8 mouse cellular contexts compared by ENCODE assay signal in the genomic region with DNA sequence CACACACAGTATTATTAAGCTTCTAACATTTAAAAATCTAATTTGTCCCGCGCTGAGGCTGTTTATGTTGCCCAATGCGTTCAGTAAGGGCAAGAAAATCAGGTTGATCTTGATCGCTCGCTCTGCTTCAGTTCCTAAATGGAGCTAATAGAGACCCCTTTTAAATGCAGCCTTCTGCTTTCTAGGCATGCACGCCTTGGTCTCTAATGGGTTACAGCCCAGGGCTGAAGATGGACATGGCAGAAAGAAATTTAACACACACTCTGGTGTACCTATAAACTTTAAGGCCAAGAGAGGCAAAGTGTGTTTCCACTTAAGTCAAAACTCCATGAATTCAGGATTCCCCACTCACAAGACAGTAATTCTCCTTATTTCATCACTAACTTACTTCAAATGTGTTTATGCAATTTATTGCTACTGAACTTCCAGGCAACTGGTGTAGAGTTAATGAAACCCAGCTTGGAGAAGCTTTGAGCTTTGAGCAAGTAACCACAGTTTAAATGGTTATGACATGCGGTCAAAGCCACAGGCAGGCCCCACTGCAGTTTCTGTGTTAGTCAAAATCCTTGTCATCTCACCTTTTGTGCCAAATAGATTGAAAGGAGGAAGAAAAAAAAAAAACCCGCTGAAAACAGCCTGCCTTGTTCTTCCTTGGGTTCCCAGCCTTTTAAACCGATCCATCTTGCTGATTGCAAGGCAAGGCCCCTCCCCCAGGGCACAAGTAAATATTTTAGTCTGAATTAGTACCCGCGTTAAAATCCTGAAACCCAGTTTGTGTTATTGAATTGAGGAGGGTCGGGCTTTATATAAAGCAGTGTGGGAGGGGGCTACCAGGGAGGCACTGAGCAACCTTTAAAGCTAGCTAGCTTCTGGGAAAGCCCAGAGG. TPM values are rescaled to one million over a fixed set of nuclear protein-coding genes. Genes with fewer than 3 reads are reported as not detected.
DNase-seq lines count a peak whose midpoint lies in the region; ATAC-seq and TF ChIP-seq lines count a peak whose summit lies in the region.

No protein-coding gene starts in this region.

- no peak overlapping the region for H3K27ac ChIP-seq in liver, postnatal 0 days (ENCODE audit: low read depth)
- peak overlapping the region; percentile 97; the same call in 1 of the 2 replicates for H3K27ac ChIP-seq in embryonic facial prominence, embryonic 14.5 days (replicated peaks; ENCODE audit: low read depth, low read length)
- H3K27ac ChIP-seq in intestine, embryonic 15.5 days: no peak overlapping the region
- peak overlapping the region; percentile 98 for H3K27ac ChIP-seq in neural tube, embryonic 14.5 days (ENCODE audit: low read depth, low read length)

- H3K4me3 ChIP-seq in liver, postnatal 0 days (ENCODE audit: low read depth, low read length): no peak overlapping the region
- peak overlapping the region; percentile 76 for H3K4me3 ChIP-seq in embryonic facial prominence, embryonic 14.5 days (ENCODE audit: low read depth, low read length)
- H3K4me3 ChIP-seq in intestine, embryonic 15.5 days (replicated peaks): no peak overlapping the region
- peak overlapping the region; percentile 88 for H3K4me3 ChIP-seq in neural tube, embryonic 14.5 days (ENCODE audit: low read depth, low read length)

- DNase-seq in liver, postnatal 0 days: peak; percentile 5
- no peak for DNase-seq in liver
- DNase-seq in embryonic facial prominence, embryonic 14.5 days (ENCODE audit: low spot score): peak; percentile 80
- DNase-seq in ovary, adult 18-20 months (ENCODE audit: low spot score): no peak
- no peak for DNase-seq in spleen, postnatal 10 days (ENCODE audit: low spot score in 2 of 2)
- no peak for DNase-seq in layer of hippocampus, adult 18-20 months (ENCODE audit: low spot score in 2 of 2)

- H3K27me3 ChIP-seq in liver, postnatal 0 days (ENCODE audit: insufficient read depth, low read length): peaks cover 54% of the 10 kb centered on the region
- peaks cover 25% of the 10 kb centered on the region for H3K27me3 ChIP-seq in embryonic facial prominence, embryonic 14.5 days (replicated peaks; ENCODE audit: control insufficient read depth, insufficient read depth, low read length)
- H3K27me3 ChIP-seq in intestine, embryonic 15.5 days (replicated peaks): no peaks in the 10 kb centered on the region
- no peaks in the 10 kb centered on the region for H3K27me3 ChIP-seq in neural tube, embryonic 14.5 days (ENCODE audit: control insufficient read depth, insufficient read depth, low read length)

- no peak for TF ChIP-seq EP300 in liver, postnatal 0 days (IDR thresholded peaks at IDR 0.05; ENCODE audit: low read depth)

- no peaks in the 10 kb centered on the region for H3K9me3 ChIP-seq in liver, postnatal 0 days (ENCODE audit: low read length)
- H3K9me3 ChIP-seq in embryonic facial prominence, embryonic 14.5 days (ENCODE audit: control insufficient read depth, low read length): no peaks in the 10 kb centered on the region
- no peaks in the 10 kb centered on the region for H3K9me3 ChIP-seq in intestine, embryonic 15.5 days
- no peaks in the 10 kb centered on the region for H3K9me3 ChIP-seq in neural tube, embryonic 14.5 days (ENCODE audit: control insufficient read depth, low read length)

- H3K4me1 ChIP-seq in liver, postnatal 0 days (ENCODE audit: insufficient read depth): peaks cover 14% of the 10 kb centered on the region; the same call in 1 of the 2 replicates
- peaks cover 51% of the 10 kb centered on the region for H3K4me1 ChIP-seq in embryonic facial prominence, embryonic 14.5 days (ENCODE audit: control insufficient read depth, insufficient read depth, low read length)
- H3K4me1 ChIP-seq in intestine, embryonic 15.5 days (replicated peaks): peaks cover 27% of the 10 kb centered on the region
- peaks cover 46% of the 10 kb centered on the region for H3K4me1 ChIP-seq in neural tube, embryonic 14.5 days (ENCODE audit: control insufficient read depth, insufficient read depth, low read length)

- H3K36me3 ChIP-seq in liver, postnatal 0 days (replicated peaks; ENCODE audit: insufficient read depth, low read length): no peaks in the 10 kb centered on the region
- no peaks in the 10 kb centered on the region for H3K36me3 ChIP-seq in embryonic facial prominence, embryonic 14.5 days (ENCODE audit: control insufficient read depth, insufficient read depth, low read length)
- H3K36me3 ChIP-seq in intestine, embryonic 15.5 days: no peaks in the 10 kb centered on the region
- no peaks in the 10 kb centered on the region for H3K36me3 ChIP-seq in neural tube, embryonic 14.5 days (ENCODE audit: control insufficient read depth, insufficient read depth, low read length)

- 54% methylated on average over 12 of the region's 12 CpGs for WGBS in liver, postnatal 0 days (ENCODE audit: insufficient replicate concordance)
- WGBS in embryonic facial prominence, embryonic 14.5 days: 17% methylated on average over 12 of the region's 12 CpGs
- WGBS in intestine, embryonic 15.5 days: 46% methylated on average over 12 of the region's 12 CpGs
- WGBS in neural tube, embryonic 14.5 days: 13% methylated on average over 12 of the region's 12 CpGs

- H3K9ac ChIP-seq in liver, postnatal 0 days (replicated peaks): no peak overlapping the region
- H3K9ac ChIP-seq in embryonic facial prominence, embryonic 14.5 days (ENCODE audit: low read depth, low read length): peak overlapping the region; percentile 90; the same call in 1 of the 2 replicates
- no peak overlapping the region for H3K9ac ChIP-seq in intestine, embryonic 15.5 days
- peak overlapping the region; percentile 95; the same call in 1 of the 2 replicates for H3K9ac ChIP-seq in neural tube, embryonic 14.5 days (replicated peaks; ENCODE audit: low read depth, low read length)

- TF ChIP-seq CTCF in liver, postnatal 0 days (IDR thresholded peaks at IDR 0.05; ENCODE audit: low read depth): no peak

- ATAC-seq in liver, postnatal 0 days: no peak
- no peak for ATAC-seq in embryonic facial prominence, embryonic 14.5 days (ENCODE audit: low read depth)
- no peak for ATAC-seq in intestine, embryonic 15.5 days
- no peak for ATAC-seq in neural tube, embryonic 14.5 days (ENCODE audit: low read depth)

- no peak overlapping the region for H3K4me2 ChIP-seq in liver, postnatal 0 days (ENCODE audit: low read depth, low read length)
- H3K4me2 ChIP-seq in embryonic facial prominence, embryonic 14.5 days (ENCODE audit: low read depth, low read length): peak overlapping the region; percentile 93
- peak overlapping the region; percentile 91 for H3K4me2 ChIP-seq in intestine, embryonic 15.5 days (replicated peaks)
- H3K4me2 ChIP-seq in neural tube, embryonic 14.5 days (ENCODE audit: low read depth, low read length): peak overlapping the region; percentile 81

RNA-seq across cellular contexts. Expression of a gene that starts 3.9 kb away (rescaled TPM):
- polyA plus RNA-seq in liver, postnatal 0 days (2015; fragmentation: Nextera tagmentation; extraction: Ambion mirVana): 0.18 and 0.27 TPM in 2 replicates
- polyA plus RNA-seq in embryonic facial prominence, embryonic 14.5 days (2014; fragmentation: Nextera tagmentation; extraction: Ambion mirVana): 9.5 and 10.6 TPM in 2 replicates
- polyA plus RNA-seq in intestine, embryonic 15.5 days (2015; fragmentation: Nextera tagmentation; extraction: Ambion mirVana): 7.9 and 8.2 TPM in 2 replicates
- 33.4 and 39.0 TPM in 2 replicates for polyA plus RNA-seq in neural tube, embryonic 14.5 days (2014; fragmentation: Nextera tagmentation; extraction: Ambion mirVana)
- total RNA-seq in layer of hippocampus, adult 18-20 months (2021): 10 to 100 TPM; 38.3 to 39.2 TPM

Comparison
In these comparisons a context has a peak if more than half of its experiments do, and no peak if none do; other contexts are left out.
1. DNase-seq: peak in liver, postnatal 0 days (single experiment) and embryonic facial prominence, embryonic 14.5 days (single experiment); none in liver (single experiment), ovary, adult 18-20 months (single experiment), spleen, postnatal 10 days (0 of 2) and layer of hippocampus, adult 18-20 months (0 of 2).
2. H3K27ac ChIP-seq: peak in embryonic facial prominence, embryonic 14.5 days (single experiment) and neural tube, embryonic 14.5 days (single experiment); none in liver, postnatal 0 days (single experiment) and intestine, embryonic 15.5 days (single experiment).
3. H3K4me3 ChIP-seq: peak in embryonic facial prominence, embryonic 14.5 days (single experiment) and neural tube, embryonic 14.5 days (single experiment); none in liver, postnatal 0 days (single experiment) and intestine, embryonic 15.5 days (single experiment).
4. H3K9ac ChIP-seq: peak in embryonic facial prominence, embryonic 14.5 days (single experiment) and neural tube, embryonic 14.5 days (single experiment); none in liver, postnatal 0 days (single experiment) and intestine, embryonic 15.5 days (single experiment).